Mouse (Mus musculus) naive thymus-derived CD4-positive, alpha-beta T cell, adult 2 months (primary cell): Measurements from ENCODE around the gene Pdia5.

Experiments used
- DNase-seq: peaks from one replicate; pipeline ENCODE4 v3.0.0-alpha.2; 2011; ENCODE audit warnings: low read depth

Pdia5 gene

GRCm38 (mm10) chr16:35484526-35485233, 6.0 kb downstream of the Pdia5 start:
- no peak for DNase-seq

GRCm38 (mm10) chr16:35484105-35484504, 6.6 kb downstream of the Pdia5 start:
- DNase-seq, result no peak

- no peak for DNase-seq
These were observed 11.4 kb downstream of the Pdia5 start for GRCm38 (mm10) chr16:35479301-35479700.

- DNase-seq, result no peak
These were observed 13.4 kb downstream of the Pdia5 start for GRCm38 (mm10) chr16:35477273-35477672.

GRCm38 (mm10) chr16:35472569-35473275, 18.0 kb downstream of the Pdia5 start:
- no peak for DNase-seq

DNA sequence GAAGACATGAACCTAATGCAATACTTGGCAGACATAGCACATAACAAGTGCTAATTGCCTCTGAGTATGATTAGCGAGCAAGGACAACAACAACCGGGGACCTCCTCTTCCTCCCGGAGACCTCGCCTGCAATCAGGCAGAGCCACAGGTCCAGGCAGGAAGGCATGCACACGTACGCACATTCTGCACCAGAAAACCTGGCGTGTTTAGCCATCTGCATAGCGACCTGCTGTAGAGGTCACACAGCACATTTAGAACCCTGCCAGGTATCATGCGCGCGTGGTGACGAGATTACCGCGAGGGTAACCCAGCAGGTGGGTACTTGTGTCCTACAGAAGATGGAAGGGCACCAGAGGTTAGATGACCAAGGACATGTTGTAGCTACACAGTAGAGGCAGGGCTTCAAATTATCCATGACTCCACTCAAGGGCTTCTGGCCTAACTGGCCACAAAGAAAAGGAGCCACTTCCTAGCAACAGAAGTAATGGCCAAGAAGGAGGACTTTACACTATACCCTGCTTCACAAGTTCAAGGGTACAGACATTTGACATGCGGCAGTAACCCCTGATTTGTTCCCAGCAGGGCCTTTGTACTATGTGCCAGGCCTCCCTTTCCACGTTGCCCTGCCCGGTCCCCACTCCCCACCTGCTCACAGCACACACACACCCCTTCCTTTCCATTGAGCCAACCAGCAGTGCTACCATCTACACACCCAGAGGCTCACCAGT, 18.7 kb downstream of the Pdia5 start:
- no peak for DNase-seq

- DNase-seq, result no peak
These were observed 19.7 kb downstream of the Pdia5 start for GRCm38 (mm10) chr16:35470983-35471382.

DNA sequence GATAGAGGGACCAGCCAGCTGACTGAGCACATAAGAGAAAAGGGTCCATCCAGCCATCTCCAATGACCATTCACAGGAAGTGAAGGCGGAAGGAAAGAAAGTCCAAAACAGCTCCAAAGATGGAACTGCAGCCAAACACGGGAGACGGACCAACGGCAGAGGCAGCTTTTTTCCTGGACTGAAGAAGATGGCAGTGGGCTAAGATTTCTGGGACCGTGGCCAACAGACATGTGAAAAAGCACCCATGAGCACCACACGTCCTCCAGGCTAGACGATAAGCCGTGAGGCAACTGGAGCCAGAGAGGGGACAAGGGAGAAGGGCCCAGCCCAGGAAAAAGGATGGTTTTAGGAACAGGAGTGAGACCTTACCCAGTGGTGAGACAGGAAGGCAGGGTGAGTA, 20.6 kb downstream of the Pdia5 start:
- no peak for DNase-seq

DNA sequence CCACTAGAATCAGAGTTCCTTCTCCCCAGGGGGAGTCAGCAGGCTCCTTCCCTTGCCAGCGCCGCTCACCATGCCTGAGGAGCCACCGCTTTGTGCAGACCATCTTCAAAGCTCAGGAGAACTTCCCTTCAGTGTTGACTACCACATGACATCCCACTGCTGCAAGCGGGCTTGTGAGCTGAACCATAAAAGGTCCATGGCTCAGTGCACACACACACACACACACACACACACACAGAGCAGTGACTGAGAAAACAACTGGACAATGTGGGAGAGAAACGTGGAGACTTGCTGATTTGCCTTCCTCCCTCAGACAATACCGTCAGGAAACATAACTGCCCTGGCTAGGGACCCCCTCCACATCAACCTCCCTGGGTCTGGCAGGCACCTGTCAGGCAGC, 21.7 kb downstream of the Pdia5 start:
- no peak for DNase-seq

DNA sequence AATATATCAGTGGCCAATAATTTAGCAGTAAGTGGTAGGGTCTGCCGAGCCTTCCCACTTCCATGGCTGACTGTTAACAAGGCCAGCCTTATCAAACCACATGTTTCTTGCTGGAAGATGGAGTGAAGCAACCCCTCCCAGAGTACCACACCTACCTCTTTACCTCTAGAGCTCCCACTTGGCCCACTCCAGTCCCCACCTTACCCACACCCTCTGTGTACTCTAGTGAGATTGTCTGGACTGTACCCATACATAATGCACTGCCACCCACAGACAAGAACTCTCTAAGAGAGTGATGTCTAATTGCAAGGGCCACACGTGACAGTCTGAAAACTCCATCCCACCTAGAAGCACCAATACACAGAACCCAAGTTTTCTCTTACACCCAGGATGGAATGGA, 23.6 kb downstream of the Pdia5 start:
- no peak for DNase-seq

DNA sequence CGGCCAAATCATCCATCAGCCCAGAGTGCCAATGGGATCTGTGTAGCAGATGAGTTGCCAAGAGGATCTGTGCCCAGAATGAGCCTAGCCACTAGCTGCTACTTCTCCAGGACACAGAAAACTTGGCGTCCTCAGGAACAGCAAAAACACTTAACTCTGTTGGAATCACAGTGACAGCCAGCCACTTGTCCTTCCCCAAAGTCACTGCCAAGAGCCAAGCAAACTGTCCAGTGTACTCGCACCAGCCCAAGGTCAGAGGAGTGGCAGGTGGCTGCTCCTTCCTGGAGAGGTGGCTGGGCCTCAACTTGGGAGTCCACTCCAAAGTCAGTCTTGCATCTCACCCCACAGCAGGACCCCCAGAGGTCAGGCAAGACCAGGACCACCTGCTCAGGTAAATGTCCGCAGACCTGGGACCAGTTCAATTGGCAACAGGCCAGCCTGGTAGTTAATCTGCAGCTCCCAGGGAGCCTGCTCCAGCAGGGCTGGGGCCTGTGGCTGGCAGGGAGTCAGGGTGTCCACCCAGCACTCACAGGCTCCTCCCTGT, 24.8 kb downstream of the Pdia5 start:
- no peak for DNase-seq

DNA sequence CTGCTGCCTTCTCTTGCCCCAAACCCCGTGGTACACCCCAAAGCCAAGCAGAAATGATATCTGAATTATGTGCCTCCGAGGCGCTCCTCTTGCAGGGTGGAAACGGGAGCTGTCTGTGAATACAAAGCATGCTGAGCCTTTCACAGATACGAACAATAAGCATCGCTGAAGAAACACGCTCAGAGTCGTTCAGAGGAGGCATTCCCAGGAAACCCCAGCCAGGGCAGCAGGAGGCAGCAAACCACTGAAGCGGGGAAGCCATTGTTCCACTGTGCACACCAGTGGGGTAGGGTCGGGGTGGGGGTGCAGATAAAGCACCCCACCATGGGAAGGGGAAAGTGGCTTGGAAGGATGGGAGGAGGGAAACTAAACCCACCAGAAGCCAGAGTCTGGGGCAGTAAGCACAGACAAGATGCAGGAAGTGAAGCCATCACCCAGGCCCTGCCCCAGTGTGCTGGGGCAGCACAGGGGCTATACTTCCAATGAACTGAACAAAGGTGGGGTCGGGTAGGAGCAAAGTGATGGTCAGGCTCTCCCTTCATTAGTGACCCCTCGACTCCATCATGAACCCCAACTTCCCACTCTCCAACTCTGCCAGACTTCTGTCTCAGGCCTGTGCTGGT, 25.9 kb downstream of the Pdia5 start:
- no peak for DNase-seq

DNA sequence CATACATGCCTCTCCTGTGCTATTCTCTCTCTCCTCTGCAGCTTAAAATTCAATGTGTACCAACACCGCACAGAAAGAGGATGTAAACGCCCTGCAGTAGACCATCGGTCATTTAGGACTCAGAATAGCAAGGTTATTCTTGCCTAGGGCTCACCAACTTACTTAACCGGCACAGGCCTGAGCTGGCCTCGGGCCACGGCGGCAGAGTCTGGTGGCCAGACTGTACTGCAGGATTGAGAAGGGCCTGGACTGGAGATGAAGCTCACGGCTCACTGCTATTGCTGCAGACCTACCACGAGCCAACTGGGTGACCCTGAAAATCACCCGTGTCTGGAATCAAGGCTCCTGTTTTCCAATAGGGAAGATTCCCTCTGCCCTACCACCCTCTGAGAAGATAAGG, 27.0 kb downstream of the Pdia5 start:
- no peak for DNase-seq

DNA sequence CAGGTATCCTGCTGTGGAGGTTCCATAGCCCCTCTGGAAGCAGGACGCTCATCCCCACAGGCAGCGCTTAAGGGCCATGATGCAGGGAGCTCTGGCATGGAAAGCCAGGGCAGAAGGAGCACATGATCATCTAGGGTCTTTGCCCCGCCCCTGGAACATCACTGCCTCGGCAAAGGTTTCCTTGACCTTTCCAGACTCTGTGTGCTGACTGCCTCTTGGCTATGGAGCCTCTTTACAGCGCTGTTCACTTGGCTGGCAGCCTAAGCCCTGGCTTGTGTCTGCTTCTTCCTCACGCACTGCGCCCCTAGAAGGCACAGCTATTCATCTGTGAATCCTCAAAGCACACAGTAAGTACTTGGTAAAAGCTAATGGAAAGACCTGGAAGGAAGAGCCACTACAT, 27.7 kb downstream of the Pdia5 start:
- no peak for DNase-seq

DNA sequence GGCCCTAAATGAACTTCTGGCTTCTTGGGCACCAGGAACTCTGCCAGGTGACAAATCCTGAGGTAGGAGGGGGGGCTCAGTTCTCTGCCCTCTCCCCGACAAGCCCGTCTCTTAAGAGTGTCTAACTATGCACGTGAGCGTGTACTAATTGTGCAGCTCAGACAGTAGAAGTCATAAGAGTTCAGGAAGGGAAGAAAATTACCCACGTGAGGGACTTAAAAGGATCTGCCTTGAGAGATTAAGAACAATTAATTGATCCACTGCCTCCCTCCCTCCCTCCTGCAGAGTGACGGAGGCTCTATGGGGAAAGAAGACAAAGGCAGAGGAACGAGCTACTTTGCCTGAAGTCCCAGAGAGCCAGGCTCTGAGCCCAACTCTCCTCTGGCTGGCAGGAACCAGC, 31.1 kb downstream of the Pdia5 start:
- DNase-seq, result no peak

GRCm38 (mm10) chr16:35458297-35458696, 32.4 kb downstream of the Pdia5 start:
- no peak for DNase-seq

GRCm38 (mm10) chr16:35457488-35457887, 33.2 kb downstream of the Pdia5 start:
- no peak for DNase-seq

DNA sequence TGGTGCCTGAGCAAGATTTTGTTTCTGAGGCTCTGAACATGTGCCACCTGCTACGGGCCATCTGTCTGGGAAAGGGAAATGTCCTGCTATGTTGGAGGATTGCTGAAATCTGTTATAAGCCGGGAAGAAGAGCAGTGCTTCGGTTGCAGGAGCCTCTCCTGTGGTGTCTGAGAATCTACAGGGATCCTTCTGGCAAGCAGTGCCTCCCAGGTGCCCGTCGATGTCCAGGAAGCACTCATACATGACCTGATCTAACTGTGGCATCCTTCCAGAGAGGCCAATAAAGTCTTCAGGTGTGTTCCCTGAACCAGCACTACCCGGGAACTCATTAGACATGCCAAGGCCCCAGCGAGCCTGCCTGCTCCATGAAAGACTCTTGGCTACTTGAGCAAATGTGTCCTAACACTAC, 33.7 kb downstream of the Pdia5 start:
- DNase-seq, result no peak

- DNase-seq, result no peak
These were observed 34.4 kb downstream of the Pdia5 start for GRCm38 (mm10) chr16:35456305-35456704.

DNA sequence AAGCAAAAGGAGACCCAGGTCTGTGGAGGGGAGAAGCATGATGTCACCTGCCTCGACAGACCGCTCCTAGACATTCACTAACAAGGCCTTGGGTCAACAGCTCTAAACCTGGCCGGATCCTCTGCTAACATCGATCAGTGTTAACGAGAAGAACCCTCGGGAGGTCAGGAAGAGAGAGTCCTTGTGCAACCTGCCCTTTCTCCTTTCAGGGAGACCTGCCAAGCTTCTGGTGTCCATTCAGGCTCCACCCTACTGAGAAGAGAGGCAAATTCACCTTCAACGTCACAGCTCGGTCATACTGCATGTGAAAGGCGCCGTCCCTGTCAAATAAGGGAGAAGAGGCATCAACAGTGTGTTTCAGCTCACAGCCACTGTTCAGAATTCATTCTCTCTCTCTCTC, 34.9 kb downstream of the Pdia5 start:
- no peak for DNase-seq

- no peak for DNase-seq
These were observed 40.5 kb downstream of the Pdia5 start for GRCm38 (mm10) chr16:35450018-35450630.

- no peak for DNase-seq
These were observed 48.7 kb downstream of the Pdia5 start for GRCm38 (mm10) chr16:35442026-35442415.
